Mouse (Mus musculus): ENCODE data around the gene Hipk4.

Hipk4 gene

GRCm38 (mm10) chr7:27538797-27539196 is 15.7 kb downstream of the Hipk4 start:
- in situ Hi-C loops (cut with MboI, MseI), result no loop called here

GRCm38 (mm10) chr7:27540521-27540920 is 17.5 kb downstream of the Hipk4 start:
- in situ Hi-C loops (cut with MboI, MseI), result loop anchor here (5.0 kb wide), 1 partner anchor 33 kb away; no protein-coding TSS in a partner anchor

GRCm38 (mm10) chr7:27540935-27541334 is 17.9 kb downstream of the Hipk4 start:
- in situ Hi-C loops (cut with MboI, MseI), result loop anchor here (5.0 kb wide), 1 partner anchor 34 kb away; no protein-coding TSS in a partner anchor

DNA sequence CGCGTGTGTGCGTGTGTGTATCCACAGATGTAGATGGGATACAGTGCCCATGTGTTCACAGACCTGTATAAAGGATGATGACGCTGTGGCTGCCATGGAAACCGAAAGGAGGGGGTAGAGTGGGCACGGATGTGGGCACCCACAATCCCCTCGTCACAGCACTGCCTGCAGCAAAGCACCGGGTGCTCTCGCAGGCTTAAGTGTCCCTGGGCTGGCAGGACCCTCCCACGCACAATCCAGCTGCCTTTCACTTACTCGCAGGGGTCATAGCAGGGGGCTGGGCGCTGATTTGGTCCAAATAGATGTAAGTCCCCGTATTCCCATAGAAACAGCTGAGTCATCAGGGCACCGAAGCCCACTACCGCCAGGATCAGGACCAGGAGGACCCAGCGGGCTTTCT is 18.4 kb downstream of the Hipk4 start:
- in situ Hi-C loops (cut with MboI, MseI), result loop anchor here (5.0 kb wide), 1 partner anchor 34 kb away; no protein-coding TSS in a partner anchor

DNA sequence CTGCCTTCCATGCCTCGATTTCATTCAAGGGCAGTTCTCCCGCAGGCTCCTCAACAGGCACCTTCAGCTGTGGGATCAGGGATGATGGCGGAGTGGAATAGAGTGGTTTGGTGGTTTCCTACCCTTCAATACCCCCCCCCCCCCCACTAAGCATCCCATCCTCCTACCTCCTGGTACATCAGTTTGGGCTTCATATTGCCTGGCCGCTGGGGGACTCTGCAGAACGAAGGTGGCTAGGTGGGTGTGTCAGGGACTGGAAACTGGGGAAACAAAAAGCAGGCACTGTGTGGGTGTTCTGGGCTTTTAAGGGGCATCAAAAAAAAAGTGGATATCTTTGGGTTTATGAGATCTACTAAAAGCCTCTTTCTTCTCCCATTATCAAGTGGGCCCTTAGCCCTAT is 18.9 kb downstream of the Hipk4 start:
- in situ Hi-C loops (cut with MboI, MseI), result loop anchor here (5.0 kb wide), 1 partner anchor 35 kb away; no protein-coding TSS in a partner anchor

GRCm38 (mm10) chr7:27542392-27543033 is 19.4 kb downstream of the Hipk4 start:
- in situ Hi-C loops (cut with MboI, MseI), result loop anchor here (5.0 kb wide), 1 partner anchor 35 kb away; no protein-coding TSS in a partner anchor

DNA sequence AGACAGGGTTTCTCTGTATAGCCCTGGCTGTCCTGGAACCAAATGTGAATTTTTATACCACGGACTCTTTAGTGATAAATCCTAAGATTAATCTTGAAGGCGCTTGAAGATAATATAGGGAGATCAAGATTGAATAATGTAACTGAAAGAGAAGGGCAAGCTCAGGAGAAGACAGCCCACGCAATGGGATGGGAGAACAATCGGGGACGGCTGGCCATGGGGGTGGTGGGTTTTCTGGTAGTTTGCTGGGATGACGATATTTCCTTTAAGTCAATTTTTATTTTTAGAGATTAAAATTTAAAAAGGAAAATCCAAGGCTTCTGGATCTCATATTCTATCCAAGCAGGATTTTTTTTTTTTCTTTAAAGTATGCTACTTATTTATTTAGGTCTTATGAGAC is 20.0 kb downstream of the Hipk4 start:
- in situ Hi-C loops (cut with MboI, MseI), result loop anchor here (5.0 kb wide), 1 partner anchor 36 kb away; no protein-coding TSS in a partner anchor

DNA sequence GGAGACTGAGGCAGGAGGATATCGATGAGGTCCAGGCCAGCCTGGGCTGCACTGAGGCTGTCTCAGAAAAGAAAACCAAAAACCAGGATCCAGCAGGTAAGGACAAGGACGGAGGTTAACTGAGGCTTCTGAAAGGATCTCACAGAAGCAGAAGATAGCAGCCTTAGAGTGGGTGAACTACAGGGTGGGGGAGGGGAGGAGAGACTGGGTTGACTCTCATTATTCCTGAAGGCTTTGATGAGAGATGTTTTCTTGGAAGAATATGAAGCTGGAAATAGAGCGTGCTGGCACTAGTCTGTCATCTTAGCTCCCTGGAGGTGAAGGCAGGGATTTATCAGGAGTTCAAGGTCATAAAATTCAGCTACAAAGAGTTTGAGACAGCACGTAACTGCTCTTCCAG is 20.8 kb downstream of the Hipk4 start:
- in situ Hi-C loops (cut with MboI, MseI), result loop anchor here (5.0 kb wide), 1 partner anchor 37 kb away; no protein-coding TSS in a partner anchor

- in situ Hi-C loops (cut with MboI, MseI), result loop anchor here (5.0 kb wide), 1 partner anchor 38 kb away; no protein-coding TSS in a partner anchor
These were observed 21.8 kb downstream of the Hipk4 start for GRCm38 (mm10) chr7:27544675-27545370.

GRCm38 (mm10) chr7:27549597-27549996 is 26.5 kb downstream of the Hipk4 start:
- in situ Hi-C loops (cut with MboI, MseI), result no loop called here

DNA sequence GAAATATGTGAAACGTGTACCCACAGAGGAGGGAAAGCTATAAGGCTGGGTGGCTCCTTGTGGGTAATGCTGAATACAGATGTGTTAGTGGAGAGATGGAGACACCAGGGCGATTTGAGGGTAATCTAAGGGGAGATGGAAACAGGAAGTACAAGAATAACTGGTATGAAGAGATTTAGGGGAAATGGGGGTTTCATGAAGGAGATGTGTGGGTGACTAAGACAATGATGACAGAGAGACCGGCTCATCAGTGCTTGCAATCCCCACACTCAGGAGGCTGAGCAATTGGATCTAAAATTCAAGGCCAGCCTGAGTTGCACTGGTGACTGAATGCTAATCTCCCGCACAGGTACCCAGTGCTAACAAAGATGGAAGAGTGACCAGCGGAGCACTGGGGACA is 29.0 kb downstream of the Hipk4 start:
- in situ Hi-C loops (cut with MboI, MseI), result loop anchor here (5.0 kb wide), 1 partner anchor 105 kb away; the partner anchor contains the start of genes Blvrb and Sptbn4

GRCm38 (mm10) chr7:27552931-27553513 is 30.0 kb downstream of the Hipk4 start, which contains the start of the genes Pld3 and 2310022A10Rik:
Gene Pld3 (minus strand): TSS chr7:27553218.
Gene 2310022A10Rik (plus strand): TSS chr7:27553233.
- in situ Hi-C loops (cut with MboI, MseI), result loop anchor here (5.0 kb wide), 1 partner anchor 106 kb away; the partner anchor contains the start of genes Blvrb and Sptbn4

- in situ Hi-C loops (cut with MboI, MseI), result no loop called here
These were observed 37.3 kb downstream of the Hipk4 start for GRCm38 (mm10) chr7:27560291-27560887.

GRCm38 (mm10) chr7:27560978-27561377 is 37.9 kb downstream of the Hipk4 start:
- in situ Hi-C loops (cut with MboI, MseI), result no loop called here

GRCm38 (mm10) chr7:27569580-27570224 is 46.6 kb downstream of the Hipk4 start:
- in situ Hi-C loops (cut with MboI, MseI), result no loop called here

DNA sequence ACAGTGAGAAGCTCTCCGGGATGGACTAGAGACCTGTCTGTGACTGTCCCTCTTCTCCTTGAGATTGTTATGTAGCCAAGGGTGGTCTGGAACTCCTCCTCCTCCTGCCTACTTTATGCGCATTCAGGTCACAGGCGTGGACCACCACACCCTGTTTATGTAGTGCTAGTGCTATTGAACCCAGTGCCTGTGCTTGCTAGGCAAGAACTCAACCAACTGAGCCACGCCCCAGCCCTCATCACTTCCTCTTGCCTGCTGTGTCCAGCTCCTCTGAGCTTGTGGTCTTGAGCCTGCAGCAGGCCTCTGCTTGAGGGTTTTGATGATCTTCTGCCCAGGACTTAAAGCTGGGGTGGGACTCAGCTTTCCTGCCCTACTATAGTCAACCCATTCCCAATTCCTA is 49.1 kb downstream of the Hipk4 start:
- in situ Hi-C loops (cut with MboI, MseI), result no loop called here

DNA sequence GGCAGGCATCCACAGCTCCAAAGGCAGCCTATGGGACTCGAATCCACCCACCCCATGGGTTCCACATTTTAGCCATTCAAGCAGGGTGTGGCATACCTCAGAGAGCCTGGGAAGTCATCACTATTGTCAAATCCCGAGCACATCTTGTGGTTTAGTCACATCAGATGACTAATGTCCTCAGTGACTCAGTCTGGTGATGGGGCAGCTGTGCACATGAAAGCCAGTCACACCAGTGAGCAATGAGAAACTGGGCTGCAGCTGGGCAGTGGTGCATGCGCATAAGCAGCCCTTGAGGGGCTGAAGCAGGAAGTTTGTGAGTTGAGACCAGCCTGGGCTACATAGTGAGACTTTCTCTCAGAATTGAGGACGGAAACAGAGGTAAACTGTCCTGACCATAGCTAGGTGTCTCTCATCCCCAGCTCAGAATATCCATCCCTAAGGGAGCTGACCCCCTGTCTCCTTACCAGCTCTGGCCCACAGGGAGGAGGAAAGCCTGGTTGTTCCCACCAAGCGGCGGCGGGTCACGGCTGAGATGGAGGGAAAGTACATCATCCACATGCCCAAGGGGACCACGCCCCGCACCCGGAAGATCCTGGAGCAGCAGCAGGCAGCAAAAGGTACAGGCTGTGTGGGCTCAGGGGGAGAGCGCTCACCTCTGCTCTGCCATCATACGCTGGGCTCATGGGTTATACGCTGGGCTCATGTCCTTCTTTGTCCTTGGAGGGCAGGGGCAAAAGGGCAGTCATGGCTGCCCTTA is 51.2 kb downstream of the Hipk4 start:
- in situ Hi-C loops (cut with MboI, MseI), result no loop called here

- in situ Hi-C loops (cut with MboI, MseI), result no loop called here
These were observed 53.8 kb downstream of the Hipk4 start for GRCm38 (mm10) chr7:27576914-27577313.

- in situ Hi-C loops (cut with MboI, MseI), result no loop called here
These were observed 54.5 kb downstream of the Hipk4 start for GRCm38 (mm10) chr7:27577589-27577988.

DNA sequence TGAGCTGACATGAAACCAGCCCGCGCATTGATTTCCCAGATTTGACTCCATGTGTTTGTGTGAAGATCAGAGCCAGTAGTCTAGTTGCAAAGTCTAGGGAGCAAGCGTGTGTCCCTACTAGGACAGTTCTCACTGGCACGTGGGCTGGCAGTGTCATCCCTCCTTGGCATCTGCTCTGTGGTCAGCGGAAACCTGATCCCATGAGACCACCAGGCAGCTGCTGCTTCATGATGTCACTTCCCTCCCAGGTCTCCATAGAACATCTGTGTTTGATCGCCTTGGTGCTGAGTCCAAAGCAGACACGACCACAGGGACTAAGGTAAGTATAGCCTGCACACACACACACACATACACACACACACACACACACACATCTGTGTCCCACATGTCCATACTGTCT is 55.4 kb downstream of the Hipk4 start:
- in situ Hi-C loops (cut with MboI, MseI), result no loop called here

Data from T-helper 2 cell (primary cell).